Mouse (Mus musculus) MEL (cell line): ENCODE data around the gene Opcml.

ENCODE experiments used
- CTCF ChIP-seq, 3 experiments: IDR thresholded peaks in 2 of 3; conservative IDR thresholded peaks in 1 of 3; 2 replicates each; pipeline ENCODE4 v1.5.1; 2011 to 2012; ENCODE audit warnings: low read length in 3 of 3, low read depth in 2 of 3, mild to moderate bottlenecking in 2 of 3, improper control_type of control experiment in 1 of 3, inconsistent platforms in 1 of 3, mixed read lengths in 1 of 3, moderate library complexity in 1 of 3; ENCODE audit not compliant: control insufficient read depth in 1 of 3, insufficient read depth in 1 of 3, poor library complexity in 1 of 3, severe bottlenecking in 1 of 3
- EP300 ChIP-seq, 2 experiments: IDR thresholded peaks; 2 replicates each; pipeline ENCODE4 v1.6.1; 2011; ENCODE audit warnings: improper control_type of control experiment in 2 of 2, low read length in 2 of 2, low read depth in 1 of 2, mild to moderate bottlenecking in 1 of 2
- NELFE ChIP-seq: IDR thresholded peaks from 2 replicates; pipeline ENCODE4 v1.6.1; 2011; ENCODE audit warnings: low read depth, low read length, improper control_type of control experiment
- POLR2A ChIP-seq, 2 experiments: IDR thresholded peaks; 2 replicates each; pipeline ENCODE4 v1.6.1; 2011 to 2012; ENCODE audit warnings: low read length in 2 of 2, mild to moderate bottlenecking in 2 of 2, control low read depth in 1 of 2, improper control_type of control experiment in 1 of 2, low read depth in 1 of 2, moderate library complexity in 1 of 2; ENCODE audit not compliant: control insufficient read depth in 1 of 2, insufficient read depth in 1 of 2, poor library complexity in 1 of 2
- POLR2AphosphoS2 ChIP-seq: IDR thresholded peaks from 2 replicates; pipeline ENCODE4 v1.6.1; 2011; ENCODE audit warnings: low read length, improper control_type of control experiment
- ZC3H11A ChIP-seq: IDR thresholded peaks from 2 replicates; pipeline ENCODE4 v1.6.1; 2012; ENCODE audit warnings: low read depth, mild to moderate bottlenecking, inconsistent platforms, low read length, improper control_type of control experiment
- ZKSCAN1 ChIP-seq: IDR thresholded peaks from 2 replicates; pipeline ENCODE4 v1.6.1; 2012; ENCODE audit warnings: low read depth, mild to moderate bottlenecking, inconsistent platforms, low read length, improper control_type of control experiment, moderate library complexity

DNA sequence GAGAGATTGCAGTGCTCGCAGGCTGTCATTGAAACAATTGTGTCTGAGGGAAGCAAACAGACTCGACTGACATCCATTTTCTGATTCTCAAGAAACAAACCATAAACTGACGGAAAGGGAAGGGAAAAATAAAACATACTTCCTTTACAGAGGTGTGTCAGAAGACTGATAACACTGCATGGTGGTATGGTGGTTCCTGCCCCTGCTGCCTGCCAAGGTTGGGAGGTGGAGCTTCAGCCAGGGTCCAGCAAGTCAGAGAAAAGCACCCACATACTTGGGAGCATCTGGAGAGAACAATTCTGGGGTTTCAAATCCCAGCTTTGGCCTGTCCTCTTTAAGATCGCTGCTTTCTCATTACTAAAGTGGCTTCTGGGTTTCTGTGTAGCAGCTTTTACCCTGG, 201.0 kb downstream of the Opcml start:
- TF ChIP-seq CTCF (IDR thresholded peaks at IDR 0.05 in 2 of 3, conservative IDR thresholded peaks at IDR 0.05 in 1 of 3; ENCODE audit: control insufficient read depth in 1 of 3, insufficient read depth in 1 of 3, low read depth in 2 of 3, low read length in 3 of 3, poor library complexity in 1 of 3, severe bottlenecking in 1 of 3) = no peak
- no peak for TF ChIP-seq EP300 (IDR thresholded peaks at IDR 0.05; ENCODE audit: low read depth in 1 of 2, low read length in 2 of 2)
- no peak for TF ChIP-seq ZC3H11A
- TF ChIP-seq NELFE = no peak
- no peak for TF ChIP-seq POLR2A (IDR thresholded peaks at IDR 0.05; ENCODE audit: control insufficient read depth in 1 of 2, insufficient read depth in 1 of 2, low read depth in 1 of 2, low read length in 2 of 2, poor library complexity in 1 of 2)
- no peak for TF ChIP-seq ZKSCAN1
- TF ChIP-seq POLR2AphosphoS2 = no peak
